Mouse (Mus musculus) liver, postnatal 0 days (tissue): ENCODE results near the gene Sgms1.

Experiments used
- CTCF ChIP-seq: sonication (generic); IDR thresholded peaks from 2 replicates; pipeline ENCODE4 v1.5.1; 2016; ENCODE audit warnings: antibody characterized with exemption, low read depth
- EP300 ChIP-seq: IDR thresholded peaks from 2 replicates; pipeline ENCODE4 v1.6.1; 2016; ENCODE audit warnings: antibody characterized with exemption, low read depth, mild to moderate bottlenecking

GRCm38 (mm10) chr19:32104217-32104616 lies 285.3 kb downstream of the Sgms1 start:
- TF ChIP-seq EP300 (no peak), CTCF (no peak)
